Mouse (Mus musculus) olfactory bulb, adult 2 months (tissue): ENCODE data around the gene Cpox.

Experiments used
- CTCF ChIP-seq: fragments of 200-500 bp; IDR thresholded peaks from 2 replicates; pipeline ENCODE4 v1.5.1; 2012; ENCODE audit warnings: low read depth, mild to moderate bottlenecking, low read length, moderate library complexity; ENCODE audit not compliant: insufficient read depth
- POLR2A ChIP-seq: fragments of 200-500 bp; IDR thresholded peaks from 2 replicates; pipeline ENCODE4 v1.6.1; 2012; ENCODE audit warnings: mild to moderate bottlenecking, low read depth, low read length, moderate library complexity; ENCODE audit not compliant: insufficient read depth

GRCm38 (mm10) chr16:58702329-58702932, 32.3 kb downstream of the Cpox start:
- TF ChIP-seq CTCF, result no peak
- no peak for TF ChIP-seq POLR2A
